Mouse (Mus musculus): ENCODE measurements at regions not wholly inside any gene's neighbourhood (a gene's known extent, or its start where the extent isn't known, plus 50 kb on each side); places are given as distances from the start of the nearest gene placed in this dataset.

GRCm38 (mm10) chr9:88065057-88065456 lies 261.9 kb upstream of the Nt5e start:
- no peak for ATAC-seq (replicated peaks; ENCODE audit: low FRiP score, poor library complexity, severe bottlenecking)

GRCm38 (mm10) chr9:88065777-88066176 lies 261.2 kb upstream of the Nt5e start:
- no peak for ATAC-seq (replicated peaks; ENCODE audit: low FRiP score, poor library complexity, severe bottlenecking)

- ATAC-seq (replicated peaks; ENCODE audit: low FRiP score, poor library complexity, severe bottlenecking): no peak
These were observed 258.7 kb upstream of the Nt5e start for GRCm38 (mm10) chr9:88068322-88068721.

GRCm38 (mm10) chr9:88068881-88069304 lies 258.1 kb upstream of the Nt5e start:
- ATAC-seq (replicated peaks; ENCODE audit: low FRiP score, poor library complexity, severe bottlenecking): no peak

GRCm38 (mm10) chr9:88069834-88070233 lies 257.2 kb upstream of the Nt5e start:
- ATAC-seq (replicated peaks; ENCODE audit: low FRiP score, poor library complexity, severe bottlenecking): no peak

GRCm38 (mm10) chr9:88073165-88073564 lies 253.8 kb upstream of the Nt5e start:
- ATAC-seq (replicated peaks; ENCODE audit: low FRiP score, poor library complexity, severe bottlenecking): no peak

GRCm38 (mm10) chr9:88073579-88073978 lies 253.4 kb upstream of the Nt5e start:
- ATAC-seq (replicated peaks; ENCODE audit: low FRiP score, poor library complexity, severe bottlenecking): no peak

GRCm38 (mm10) chr9:88082931-88083479 lies 244.0 kb upstream of the Nt5e start:
- no peak for ATAC-seq (replicated peaks; ENCODE audit: low FRiP score, poor library complexity, severe bottlenecking)

- no peak for ATAC-seq (replicated peaks; ENCODE audit: low FRiP score, poor library complexity, severe bottlenecking)
These were observed 241.7 kb upstream of the Nt5e start for GRCm38 (mm10) chr9:88085181-88085816.

- ATAC-seq (replicated peaks; ENCODE audit: low FRiP score, poor library complexity, severe bottlenecking): no peak
These were observed 241.1 kb upstream of the Nt5e start for GRCm38 (mm10) chr9:88085866-88086265.

GRCm38 (mm10) chr9:88091781-88092527 lies 235.0 kb upstream of the Nt5e start:
- ATAC-seq (replicated peaks; ENCODE audit: low FRiP score, poor library complexity, severe bottlenecking): no peak

GRCm38 (mm10) chr9:88092561-88092960 lies 234.4 kb upstream of the Nt5e start:
- ATAC-seq (replicated peaks; ENCODE audit: low FRiP score, poor library complexity, severe bottlenecking): no peak

GRCm38 (mm10) chr9:88113094-88113493 lies 213.9 kb upstream of the Nt5e start:
- no peak for ATAC-seq (replicated peaks; ENCODE audit: low FRiP score, poor library complexity, severe bottlenecking)

GRCm38 (mm10) chr9:88120536-88120935 lies 206.5 kb upstream of the Nt5e start:
- no peak for ATAC-seq (replicated peaks; ENCODE audit: low FRiP score, poor library complexity, severe bottlenecking)

GRCm38 (mm10) chr9:88120963-88121570 lies 205.9 kb upstream of the Nt5e start:
- no peak for ATAC-seq (replicated peaks; ENCODE audit: low FRiP score, poor library complexity, severe bottlenecking)

GRCm38 (mm10) chr9:88124322-88125005 lies 202.5 kb upstream of the Nt5e start:
- ATAC-seq (replicated peaks; ENCODE audit: low FRiP score, poor library complexity, severe bottlenecking): no peak

GRCm38 (mm10) chr9:88163025-88163780 lies 163.8 kb upstream of the Nt5e start:
- no peak for ATAC-seq (replicated peaks; ENCODE audit: low FRiP score, poor library complexity, severe bottlenecking)

GRCm38 (mm10) chr9:88177575-88178254 lies 149.3 kb upstream of the Nt5e start:
- no peak for ATAC-seq (replicated peaks; ENCODE audit: low FRiP score, poor library complexity, severe bottlenecking)

Measured in erythroid progenitor cell, adult 5-6 weeks (primary cell).